21 mouse cellular contexts compared by ENCODE assay signal in genomic region chr5:149695077-149695750, GRCm38 (mm10). TPM values are rescaled to one million over a fixed set of nuclear protein-coding genes. Genes with fewer than 3 reads are reported as not detected.
DNase-seq lines count a peak whose midpoint lies in the region; ATAC-seq and TF ChIP-seq lines count a peak whose summit lies in the region.
"Had no signal": no experiment of that assay in that cellular context is flagged by ENCODE, and none has a peak within 500 bp of the region (broad histone marks: within the 10 kb centered on the region; RNA-seq: fewer than 3 reads in every experiment).

No protein-coding gene starts in this region.

- WGBS in liver, embryonic 13.5 days (ENCODE audit: insufficient replicate concordance) = 62% methylated on average over 18 of the region's 18 CpGs
- 78% methylated on average over 18 of the region's 18 CpGs for WGBS in liver, postnatal 0 days (ENCODE audit: insufficient replicate concordance)

- H3K4me3 ChIP-seq in erythroblast, embryonic 14.5 days (replicated peaks) = peak overlapping the region; percentile 31
- H3K4me3 ChIP-seq in gastrocnemius, adult 2 months = peak overlapping the region; percentile 41
- no peak overlapping the region for H3K4me3 ChIP-seq in liver, embryonic 13.5 days (replicated peaks)
- no peak overlapping the region for H3K4me3 ChIP-seq in liver, postnatal 0 days (ENCODE audit: low read depth, low read length)
- H3K4me3 ChIP-seq: embryonic facial prominence, embryonic 10.5 days; forebrain, embryonic 15.5 days; heart, embryonic 10.5 days; hindbrain, embryonic 13.5 days had no signal

- intact Hi-C loops in gastrocnemius, adult 2 months (cut with DNase I) = no loop called here
- intact Hi-C loops in gastrocnemius, postnatal 14 days (cut with DNase I; ENCODE audit: low total_unique reads) = no loop called here
- intact Hi-C loops in heart, postnatal 36 days (cut with DNase I) = no loop called here

- no peak overlapping the region for H3K9ac ChIP-seq in liver, embryonic 13.5 days
- no peak overlapping the region for H3K9ac ChIP-seq in liver, postnatal 0 days (replicated peaks)
- H3K9ac ChIP-seq: forebrain, embryonic 15.5 days; hindbrain, embryonic 13.5 days had no signal

- H3K27ac ChIP-seq in gastrocnemius, adult 2 months = peak overlapping the region; percentile 28; the same call in 1 of the 2 replicates
- no peak overlapping the region for H3K27ac ChIP-seq in liver, embryonic 13.5 days
- no peak overlapping the region for H3K27ac ChIP-seq in liver, postnatal 0 days (ENCODE audit: low read depth)
- H3K27ac ChIP-seq: embryonic facial prominence, embryonic 10.5 days; forebrain, embryonic 15.5 days; heart, embryonic 10.5 days; hindbrain, embryonic 13.5 days; hindbrain, postnatal 0 days had no signal

- DNase-seq in gastrocnemius, adult 2 months = peak; percentile 22
- DNase-seq in gastrocnemius, postnatal 14 days = no peak
- DNase-seq in liver, embryonic 13.5 days = no peak
- no peak for DNase-seq in liver, postnatal 0 days
- no peak for DNase-seq in heart, postnatal 36 days
- no peak for DNase-seq in adrenal gland, adult 2 months
- DNase-seq: adrenal gland, postnatal 25 days; cerebellum, adult 2 months; cerebellum, postnatal 10 days; gastrocnemius, postnatal 25 days; heart, adult 18-20 months; heart, postnatal 10 days; kidney, adult 11 months had no signal

- no peak for TF ChIP-seq EP300 in liver, postnatal 0 days (IDR thresholded peaks at IDR 0.05; ENCODE audit: low read depth)

- ATAC-seq in erythroblast, adult 5-6 weeks (replicated peaks; ENCODE audit: low FRiP score, poor library complexity, severe bottlenecking) = no peak
- ATAC-seq in liver, embryonic 13.5 days (ENCODE audit: low read depth) = no peak
- no peak for ATAC-seq in liver, postnatal 0 days
- ATAC-seq: forebrain, embryonic 15.5 days; hindbrain, postnatal 0 days had no signal

- H3K27me3 ChIP-seq in erythroblast, embryonic 14.5 days (ENCODE audit: control insufficient read depth) = no peaks in the 10 kb centered on the region
- H3K27me3 ChIP-seq in liver, embryonic 13.5 days = no peaks in the 10 kb centered on the region
- H3K27me3 ChIP-seq in liver, postnatal 0 days (ENCODE audit: insufficient read depth, low read length) = no peaks in the 10 kb centered on the region
- H3K27me3 ChIP-seq: CH12.LX; forebrain, embryonic 15.5 days; hindbrain, embryonic 13.5 days had no signal

- peaks cover 4% of the 10 kb centered on the region for H3K36me3 ChIP-seq in erythroblast, embryonic 14.5 days (ENCODE audit: control insufficient read depth)
- H3K36me3 ChIP-seq in liver, embryonic 13.5 days = peaks cover 8% of the 10 kb centered on the region; the same call in 1 of the 2 replicates
- no peaks in the 10 kb centered on the region for H3K36me3 ChIP-seq in liver, postnatal 0 days (replicated peaks; ENCODE audit: insufficient read depth, low read length)
- H3K36me3 ChIP-seq: forebrain, embryonic 15.5 days had no signal

- peaks cover 7% of the 10 kb centered on the region for H3K9me3 ChIP-seq in erythroblast, embryonic 14.5 days (ENCODE audit: control insufficient read depth, low read length)
- no peaks in the 10 kb centered on the region for H3K9me3 ChIP-seq in liver, embryonic 13.5 days (replicated peaks)
- H3K9me3 ChIP-seq in liver, postnatal 0 days (ENCODE audit: low read length) = peaks cover 5% of the 10 kb centered on the region; the same call in 1 of the 2 replicates
- H3K9me3 ChIP-seq: embryonic facial prominence, embryonic 10.5 days; forebrain, embryonic 15.5 days; heart, embryonic 10.5 days; hindbrain, embryonic 13.5 days had no signal

- H3K4me2 ChIP-seq in liver, embryonic 13.5 days = peak overlapping the region; percentile 17; the same call in 1 of the 2 replicates
- no peak overlapping the region for H3K4me2 ChIP-seq in liver, postnatal 0 days (ENCODE audit: low read depth, low read length)
- H3K4me2 ChIP-seq: forebrain, embryonic 15.5 days; hindbrain, embryonic 13.5 days had no signal

- TF ChIP-seq CTCF in gastrocnemius, adult 2 months (IDR thresholded peaks at IDR 0.05) = no peak
- TF ChIP-seq CTCF in liver, postnatal 0 days (IDR thresholded peaks at IDR 0.05; ENCODE audit: low read depth) = no peak

- peaks cover 5% of the 10 kb centered on the region for H3K4me1 ChIP-seq in erythroblast, embryonic 14.5 days (ENCODE audit: control insufficient read depth)
- no peaks in the 10 kb centered on the region for H3K4me1 ChIP-seq in liver, embryonic 13.5 days (replicated peaks)
- no peaks in the 10 kb centered on the region for H3K4me1 ChIP-seq in liver, postnatal 0 days (ENCODE audit: insufficient read depth)

RNA-seq across cellular contexts. Expression of gene B3glct, which starts 17.2 kb away (rescaled TPM):
- polyA plus RNA-seq in erythroblast, embryonic 14.5 days (2012) = 0.25 and 0.56 TPM in 2 replicates
- total RNA-seq in erythroblast, adult 5-6 weeks (2015; ENCODE audit: low replicate concordance) = 6.7 and 11.9 TPM in 2 replicates
- total RNA-seq in erythroblast, adult 5-6 weeks (2017; ENCODE audit: low replicate concordance) = 0.68 and 1.4 TPM in 2 replicates
- total RNA-seq in gastrocnemius, adult 2 months (2021) = 1 to 10 TPM; 3.0 to 4.4 TPM
- 1 to 10 TPM; 5.2 to 5.5 TPM for total RNA-seq in gastrocnemius, postnatal 14 days (2021)
- 4.5 and 5.8 TPM in 2 replicates for polyA plus RNA-seq in liver, embryonic 13.5 days (2015; fragmentation: Nextera tagmentation; extraction: Ambion mirVana)
- 2.5 TPM in 2 replicates for polyA plus RNA-seq in liver, postnatal 0 days (2015; fragmentation: Nextera tagmentation; extraction: Ambion mirVana)
- total RNA-seq in heart, postnatal 36 days (2021) = 1 to 10 TPM; 5.9 to 6.6 TPM
- total RNA-seq in adrenal gland, adult 2 months (2021) = 10 to 100 TPM; 20.3 to 24.7 TPM
- 8.1 and 11.2 TPM in 2 replicates for polyA plus RNA-seq in adrenal gland, adult 2 months (2012; rRNA removed)

RNA-seq across cellular contexts. Expression of gene Hsph1, which starts 59.0 kb away (rescaled TPM):
- polyA plus RNA-seq in erythroblast, embryonic 14.5 days (2012) = 2.4 and 2.8 TPM in 2 replicates
- total RNA-seq in erythroblast, adult 5-6 weeks (2015; ENCODE audit: low replicate concordance) = 22.4 and 23.6 TPM in 2 replicates
- total RNA-seq in erythroblast, adult 5-6 weeks (2017; ENCODE audit: low replicate concordance) = 16.6 and 19.0 TPM in 2 replicates
- 100 to 1,000 TPM in 1 of 2 experiments, 10 to 100 TPM in 1; 76.6 to 103 TPM for total RNA-seq in gastrocnemius, adult 2 months (2021)
- 10 to 100 TPM; 36.1 to 39.7 TPM for total RNA-seq in gastrocnemius, postnatal 14 days (2021)
- 45.2 and 60.6 TPM in 2 replicates for polyA plus RNA-seq in liver, embryonic 13.5 days (2015; fragmentation: Nextera tagmentation; extraction: Ambion mirVana)
- polyA plus RNA-seq in liver, postnatal 0 days (2015; fragmentation: Nextera tagmentation; extraction: Ambion mirVana) = 5.1 and 6.4 TPM in 2 replicates
- 10 to 100 TPM; 40.4 to 60.4 TPM for total RNA-seq in heart, postnatal 36 days (2021)
- total RNA-seq in adrenal gland, adult 2 months (2021) = 100 to 1,000 TPM; 116 to 371 TPM
- polyA plus RNA-seq in adrenal gland, adult 2 months (2012; rRNA removed) = 5.1 and 23.5 TPM in 2 replicates

Comparison
In these comparisons a context has a peak if more than half of its experiments do, and no peak if none do; other contexts are left out.
1. H3K4me3 ChIP-seq: peak in erythroblast, embryonic 14.5 days (single experiment) and gastrocnemius, adult 2 months (single experiment); none in liver, embryonic 13.5 days (single experiment) and liver, postnatal 0 days (single experiment).